Mouse (Mus musculus) cerebellum, adult (tissue): ENCODE data around the gene Prkcb.

Experiments used
- ATAC-seq: cut with Nextera tagmentation; 2 replicates; pipeline ENCODE4 v1.9.2; 2017; ENCODE audit warnings: mild to moderate bottlenecking, moderate library complexity, mixed read lengths; ENCODE audit not compliant: insufficient number of reproducible peaks, low FRiP score, low TSS enrichment

The Prkcb gene

DNA sequence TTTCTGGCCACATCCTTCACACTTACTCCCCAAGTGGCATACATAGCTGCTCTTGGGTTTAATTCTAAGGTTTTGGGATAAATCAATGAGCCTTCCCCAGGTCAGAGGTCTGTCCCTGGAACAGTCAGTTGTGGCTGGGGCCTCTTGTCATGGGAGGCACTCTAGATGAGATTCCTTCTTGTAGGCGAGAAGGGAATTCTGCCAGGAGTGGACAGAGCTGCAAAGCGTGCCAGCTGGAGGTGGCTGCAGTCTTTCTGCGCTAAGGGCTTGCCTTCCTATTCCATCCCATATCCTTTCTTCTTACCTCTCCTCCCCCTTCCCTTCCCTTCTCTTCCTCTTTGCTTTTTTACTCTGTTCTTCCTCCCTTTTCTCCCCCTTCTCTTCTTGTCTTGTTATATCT lies 28.1 kb downstream of the Prkcb start:
- peak; percentile 66; the same call in 1 of the 2 replicates for ATAC-seq

DNA sequence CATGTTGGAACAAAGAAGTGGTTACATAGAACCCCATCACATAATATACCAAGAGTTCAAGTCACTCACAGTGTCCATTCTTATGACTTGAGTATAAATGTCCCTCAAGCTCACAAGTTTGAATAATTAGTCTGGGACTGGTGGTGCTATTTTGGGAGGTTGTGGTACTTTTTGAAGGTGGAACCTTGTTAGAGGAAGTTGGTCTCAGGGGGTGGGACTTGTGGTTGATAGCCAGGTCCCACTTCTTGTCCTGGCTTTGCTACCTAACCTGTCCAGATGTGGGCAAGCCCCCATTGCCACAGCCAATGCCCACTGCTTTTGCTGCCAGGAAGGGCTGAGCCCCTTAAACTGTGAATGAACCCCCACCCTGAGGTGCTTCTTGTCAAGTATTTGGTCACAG lies 28.9 kb downstream of the Prkcb start:
- ATAC-seq: no peak

DNA sequence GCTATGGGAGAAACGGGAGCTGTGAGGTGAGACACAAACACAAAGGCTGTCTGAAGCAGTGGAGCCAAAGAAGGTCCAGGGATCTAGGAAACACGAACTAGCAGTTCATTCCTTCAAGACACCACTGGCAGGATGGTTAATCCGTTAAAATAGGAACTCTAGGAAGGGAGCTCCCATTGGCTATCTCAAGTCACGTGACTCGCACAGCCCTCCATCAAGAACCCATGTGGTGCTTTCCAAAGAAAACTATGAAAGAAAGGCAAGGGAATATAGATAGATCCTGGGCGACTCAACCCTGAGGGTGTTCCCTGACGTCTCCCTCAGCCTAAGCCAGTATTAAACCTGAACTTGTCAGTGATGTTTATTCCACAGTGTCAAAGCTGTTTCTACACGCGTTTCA lies 31.0 kb downstream of the Prkcb start:
- no peak for ATAC-seq

DNA sequence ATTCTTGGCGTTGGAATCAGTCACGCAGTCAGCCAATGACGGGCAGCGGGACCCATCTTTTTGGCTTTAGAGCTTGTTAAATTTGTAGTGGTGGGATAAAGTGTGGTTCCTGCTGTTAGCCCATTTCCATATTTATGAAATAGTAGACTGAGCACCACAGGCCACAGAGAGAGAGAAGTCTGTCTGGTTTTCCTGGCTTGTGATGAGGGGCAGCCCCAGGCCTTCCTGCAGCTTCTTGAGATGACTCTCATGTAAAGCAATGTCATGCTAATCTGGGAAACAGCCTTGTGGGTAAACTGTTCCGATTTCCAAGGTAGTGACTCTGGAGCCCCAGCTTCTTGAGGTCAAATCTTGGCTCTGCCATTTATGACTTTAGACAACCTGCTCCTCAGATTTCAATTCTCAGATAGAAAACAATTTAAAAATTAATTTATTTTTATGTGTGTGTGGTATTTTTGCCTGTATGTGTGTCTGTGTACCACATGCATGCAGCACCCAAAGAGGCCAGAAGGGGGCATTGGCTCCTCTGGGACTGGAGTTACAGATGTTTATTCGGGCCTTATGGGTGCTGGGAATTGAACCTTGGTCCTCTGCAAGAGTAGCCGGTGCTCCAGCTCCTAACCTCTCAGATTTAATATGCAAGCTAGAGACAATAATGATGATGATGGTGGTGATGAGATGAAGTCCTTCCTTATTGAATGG lies 32.4 kb downstream of the Prkcb start:
- no peak for ATAC-seq

DNA sequence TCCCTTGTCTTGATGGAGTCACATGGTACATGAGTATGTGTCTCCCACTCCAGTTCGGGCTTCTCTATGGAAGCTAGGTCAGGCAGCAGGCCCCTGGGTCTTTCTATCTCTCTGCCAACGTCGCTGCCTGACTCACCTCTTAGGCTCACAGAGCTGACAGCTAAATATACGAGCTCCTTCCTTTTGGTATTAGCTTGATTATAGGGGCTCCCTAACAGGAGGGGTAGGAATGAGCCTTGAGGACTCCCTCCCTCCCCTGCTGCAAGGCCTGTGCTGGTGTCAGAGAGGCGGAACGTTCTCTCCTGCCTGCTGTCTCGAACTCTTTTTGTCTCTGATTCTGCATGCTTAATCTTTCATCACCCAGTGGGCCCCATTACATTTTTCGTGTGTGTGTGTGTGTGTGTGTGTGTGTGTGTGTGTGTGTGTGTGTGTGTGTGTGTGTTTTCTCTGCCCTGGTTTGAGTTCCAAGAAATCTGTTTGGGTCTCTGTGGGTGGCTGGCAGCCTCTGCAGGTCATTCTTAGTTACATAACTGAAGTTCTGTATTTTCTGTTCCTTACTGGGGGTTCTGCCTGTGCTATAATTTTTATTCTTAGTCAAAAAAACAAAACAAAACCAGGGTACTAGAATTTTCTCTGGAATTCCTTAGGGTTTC lies 33.6 kb downstream of the Prkcb start:
- ATAC-seq: 0 out of 2 replicates have a peak, but pooled peaks have one; percentile 31

DNA sequence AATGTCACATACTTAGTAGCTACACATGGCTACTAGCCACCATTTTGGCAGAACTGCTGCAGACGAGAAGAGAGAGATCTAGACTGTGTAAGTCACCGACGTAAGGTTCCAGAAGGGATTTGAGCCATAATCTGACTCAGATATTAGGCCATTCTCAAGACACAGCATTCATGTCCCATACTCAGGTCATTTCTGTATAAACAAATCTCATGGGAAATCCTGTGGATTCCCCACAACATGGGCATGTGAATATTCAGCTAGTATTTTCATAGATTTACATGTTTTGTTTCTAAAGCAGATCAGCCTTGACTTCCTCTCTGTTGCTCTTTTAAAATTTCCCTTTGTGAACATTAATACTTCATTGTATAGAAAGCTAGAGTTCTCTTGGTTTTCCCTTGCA lies 39.4 kb downstream of the Prkcb start:
- no peak for ATAC-seq

DNA sequence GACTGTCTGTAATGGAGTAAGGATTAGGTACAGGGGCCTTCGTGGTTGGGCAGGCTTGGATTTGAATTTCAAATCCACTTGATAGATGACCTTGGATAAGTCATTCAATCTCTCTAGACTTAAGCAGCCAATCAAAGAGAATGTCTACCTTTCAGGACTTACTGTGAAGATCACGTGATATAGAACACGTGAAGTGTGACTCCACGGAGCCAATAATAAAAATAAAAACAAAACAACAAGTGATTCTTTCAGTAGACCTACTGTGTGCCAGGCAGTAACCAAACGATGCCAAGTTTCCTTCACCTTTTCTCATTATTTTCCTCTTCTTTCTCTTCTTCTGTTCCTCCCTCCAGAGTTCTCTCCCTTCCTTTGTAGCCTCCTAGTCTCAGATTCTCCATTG lies 39.9 kb downstream of the Prkcb start:
- ATAC-seq: no peak

DNA sequence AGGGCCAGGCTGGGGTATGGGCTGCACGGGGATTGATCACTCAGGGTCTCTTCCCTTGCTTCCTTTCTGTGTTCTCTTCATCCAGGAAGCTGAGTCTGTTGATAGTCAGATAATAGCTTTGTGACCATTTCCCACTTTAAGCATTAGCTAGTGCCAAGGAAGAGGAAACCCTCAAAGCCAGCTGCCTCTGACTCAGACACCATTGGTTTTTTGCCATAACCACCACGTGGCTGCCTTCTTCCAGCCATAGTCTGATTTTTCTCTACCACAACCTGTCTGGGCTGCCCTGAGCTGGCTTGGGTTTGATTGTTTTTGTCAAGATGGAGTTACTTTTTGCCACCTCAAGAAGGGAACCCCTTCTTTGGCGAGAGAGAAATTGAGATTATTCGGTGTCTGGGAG lies 41.0 kb downstream of the Prkcb start:
- 0 out of 2 replicates have a peak, but pooled peaks have one; percentile 40 for ATAC-seq

DNA sequence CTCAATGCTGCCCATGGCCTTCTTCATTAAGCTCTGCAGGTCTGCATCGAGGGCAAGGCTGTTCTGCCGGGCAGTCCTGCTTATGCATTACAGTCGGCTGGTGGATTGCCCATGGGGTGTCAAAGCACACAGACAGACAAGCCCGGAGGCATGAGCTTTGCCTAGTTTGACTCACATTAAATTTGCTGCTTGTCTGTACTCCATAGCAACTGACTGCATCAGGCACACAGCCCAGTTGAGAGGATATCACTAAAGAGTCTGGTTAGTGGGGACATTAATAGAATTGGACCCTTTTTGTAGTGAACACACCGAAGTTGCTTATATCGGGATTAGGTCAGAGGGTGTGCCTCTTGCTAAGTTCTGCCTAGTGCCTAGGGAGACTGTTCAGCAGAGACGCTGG lies 45.1 kb downstream of the Prkcb start:
- ATAC-seq: no peak

DNA sequence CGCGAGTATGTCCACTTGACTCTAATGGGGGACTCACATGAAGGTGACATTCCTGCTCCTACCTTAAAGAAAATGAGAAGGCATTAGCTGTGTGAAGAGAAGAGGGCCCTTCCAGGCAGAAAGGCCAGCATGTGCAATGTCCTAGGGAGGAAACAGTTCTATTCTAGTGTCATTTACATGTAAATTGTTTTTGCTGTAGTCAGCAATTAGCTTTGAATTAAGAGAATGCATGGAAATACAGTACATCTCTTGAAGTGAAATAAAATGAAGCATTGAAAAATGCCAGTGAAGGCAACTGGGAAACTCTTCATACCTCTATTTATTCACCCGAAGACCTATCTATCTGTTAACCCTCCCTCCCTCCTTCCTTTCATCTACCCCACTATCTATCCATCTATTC lies 48.8 kb downstream of the Prkcb start:
- no peak for ATAC-seq

DNA sequence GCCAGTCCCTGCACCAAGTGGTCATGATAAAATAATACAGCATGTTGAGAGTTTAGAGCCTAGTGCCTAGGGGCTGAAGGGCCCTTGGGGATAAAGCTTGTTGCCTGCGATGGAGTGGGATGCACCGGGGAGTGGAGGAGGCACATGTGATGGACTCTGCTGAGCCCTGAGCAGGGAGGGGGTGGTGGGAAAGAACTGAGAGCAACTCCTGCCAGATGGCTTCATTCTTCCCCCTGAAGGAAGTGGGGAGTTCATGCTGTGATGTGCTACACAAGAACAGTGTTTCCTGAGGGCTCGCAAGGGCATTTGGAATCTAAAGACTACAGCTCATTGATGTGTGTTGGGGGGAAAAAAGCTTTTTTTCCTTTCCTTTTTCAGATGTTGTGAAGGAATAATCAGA lies 49.5 kb downstream of the Prkcb start:
- no peak for ATAC-seq

DNA sequence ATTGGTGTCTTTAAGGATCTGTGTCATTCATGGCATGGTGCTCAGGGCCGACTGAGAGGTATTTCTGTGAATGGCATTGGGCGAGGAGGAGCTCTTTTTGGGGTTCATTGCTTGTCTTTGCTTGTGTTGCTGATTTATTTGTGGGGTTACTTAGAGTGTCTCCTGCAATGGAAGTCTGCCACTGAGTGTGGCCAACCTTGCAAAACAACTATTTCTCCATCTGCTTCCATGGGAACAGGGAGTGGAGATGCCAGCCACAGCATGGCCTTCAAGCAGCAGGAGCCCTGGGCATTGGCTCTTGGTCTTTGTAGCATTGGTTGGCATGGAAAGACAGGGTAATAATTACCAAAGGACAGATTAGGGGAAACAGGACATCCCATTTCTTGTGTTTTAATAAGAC lies 50.9 kb downstream of the Prkcb start:
- ATAC-seq: peak; percentile 89

DNA sequence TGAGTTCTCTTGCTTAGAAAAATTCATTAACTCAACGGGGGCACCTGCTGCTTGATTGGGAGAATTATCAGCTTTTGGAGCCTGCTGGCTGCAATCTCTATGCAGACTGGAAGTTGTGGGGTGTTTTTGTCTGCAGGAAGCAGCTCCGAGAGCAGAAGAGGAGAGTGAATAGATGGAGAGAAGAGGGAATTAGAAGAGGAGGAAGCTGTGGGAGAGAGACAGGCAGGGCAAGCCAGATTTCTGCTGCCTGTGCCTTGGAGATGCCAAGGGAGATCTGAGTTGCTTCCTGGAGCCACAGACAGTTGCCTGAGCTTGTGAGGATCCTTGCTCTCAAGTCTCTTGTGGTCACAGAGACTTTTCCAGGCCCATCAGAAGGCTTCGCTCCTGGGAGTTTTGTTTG lies 53.3 kb downstream of the Prkcb start:
- ATAC-seq: no peak

DNA sequence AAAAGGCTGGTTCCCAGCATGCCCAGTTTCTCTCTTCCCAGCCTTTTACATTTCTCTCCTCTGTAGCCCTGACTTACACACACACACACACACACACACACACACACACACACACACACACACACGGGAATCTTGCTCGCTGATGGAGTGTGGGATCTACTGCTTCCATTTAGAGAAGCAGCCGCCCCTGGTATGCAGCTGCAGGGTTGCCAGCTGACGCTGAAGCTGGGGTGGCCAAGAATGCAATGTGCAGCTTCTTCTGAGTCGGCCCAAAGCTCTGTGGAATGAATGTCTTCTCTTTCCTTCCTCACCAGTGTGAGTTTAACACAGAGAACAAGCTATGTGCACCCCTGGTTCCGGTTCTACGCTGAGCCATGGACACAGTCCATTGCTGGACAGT lies 56.1 kb downstream of the Prkcb start:
- ATAC-seq: no peak

DNA sequence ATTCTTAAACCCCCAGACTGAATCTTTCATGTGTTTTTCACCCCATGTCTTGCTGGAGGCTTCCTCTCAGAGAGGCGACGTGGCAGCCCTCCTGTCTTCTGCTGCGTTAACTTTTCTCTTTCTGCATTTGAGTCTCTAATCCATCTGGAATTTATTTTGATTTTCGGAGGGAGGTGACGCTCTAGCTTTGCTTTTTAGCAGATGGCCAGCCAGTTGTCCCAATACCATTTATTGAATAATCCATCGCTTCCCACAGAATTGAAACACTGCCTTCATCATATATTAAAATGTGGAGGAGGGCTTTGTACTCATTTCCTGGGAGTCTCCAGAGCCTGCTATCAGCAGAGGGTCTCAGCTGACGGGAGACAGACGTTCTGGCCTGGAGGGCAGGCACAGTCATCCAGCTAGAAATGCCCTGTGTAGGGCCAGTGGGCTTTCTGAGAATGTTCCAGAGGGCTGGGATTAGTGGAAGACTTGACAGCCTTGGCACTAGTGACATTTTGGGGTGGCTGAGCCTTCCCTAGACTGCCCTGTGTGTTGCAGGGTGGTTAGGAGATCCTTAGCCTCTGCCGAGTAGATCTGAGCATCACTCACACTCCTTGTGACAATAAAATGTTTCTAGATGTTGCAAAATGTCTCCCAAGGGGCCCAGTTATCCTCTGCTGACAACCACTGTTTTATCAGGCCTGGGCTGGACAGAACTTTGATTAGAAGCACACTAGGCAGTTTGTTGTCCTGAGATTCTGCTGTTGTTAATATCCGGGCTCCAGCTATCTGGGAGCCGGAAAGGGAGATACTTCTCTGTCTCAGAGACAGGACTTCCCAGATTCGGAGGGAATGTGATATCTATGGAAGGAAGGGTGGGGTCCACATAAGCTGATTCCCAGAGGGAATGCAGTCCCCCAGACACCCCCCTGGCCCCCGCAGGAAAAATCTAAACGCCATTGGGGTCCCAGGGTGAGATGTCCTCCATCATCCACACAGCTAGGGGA lies 58.0 kb downstream of the Prkcb start:
- no peak for ATAC-seq

DNA sequence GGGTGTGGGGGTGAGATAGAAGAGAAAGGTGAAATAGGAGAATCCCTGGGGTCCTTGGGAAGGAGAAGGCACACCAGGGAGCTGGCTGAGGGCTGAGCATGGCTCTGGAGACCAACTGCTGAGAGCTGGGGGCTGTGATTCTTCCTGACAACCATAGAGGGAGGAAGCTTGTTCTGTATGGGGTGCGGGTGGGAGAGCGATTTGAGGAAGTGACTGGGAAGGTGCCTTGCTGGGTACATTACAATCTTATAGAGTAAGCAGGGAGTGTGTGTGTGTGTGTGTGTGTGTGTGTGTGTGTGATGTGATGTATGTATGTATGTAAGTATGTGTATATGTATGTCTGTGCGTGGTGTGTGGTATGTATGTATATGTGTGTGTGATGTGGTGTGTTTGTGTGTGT lies 58.9 kb downstream of the Prkcb start:
- no peak for ATAC-seq

DNA sequence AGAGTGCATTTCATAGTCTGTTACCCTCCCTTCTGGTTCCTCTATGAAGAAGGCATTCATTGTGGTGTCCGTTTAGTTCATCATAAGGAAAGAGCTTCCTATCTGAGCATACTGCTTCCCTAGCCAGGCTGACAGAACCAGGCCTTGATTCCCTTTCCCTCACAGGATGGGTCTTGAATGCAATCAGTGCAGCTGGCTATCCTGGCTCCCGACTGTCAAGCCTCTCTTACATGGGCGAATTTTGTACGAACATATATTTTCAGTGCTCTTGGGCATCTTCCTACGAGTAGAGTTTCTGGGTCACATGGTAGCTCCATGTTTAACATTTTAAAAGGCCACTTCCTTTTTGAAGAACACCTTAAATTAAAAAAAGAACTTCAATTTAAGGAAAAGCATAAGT lies 61.4 kb downstream of the Prkcb start:
- ATAC-seq: no peak

DNA sequence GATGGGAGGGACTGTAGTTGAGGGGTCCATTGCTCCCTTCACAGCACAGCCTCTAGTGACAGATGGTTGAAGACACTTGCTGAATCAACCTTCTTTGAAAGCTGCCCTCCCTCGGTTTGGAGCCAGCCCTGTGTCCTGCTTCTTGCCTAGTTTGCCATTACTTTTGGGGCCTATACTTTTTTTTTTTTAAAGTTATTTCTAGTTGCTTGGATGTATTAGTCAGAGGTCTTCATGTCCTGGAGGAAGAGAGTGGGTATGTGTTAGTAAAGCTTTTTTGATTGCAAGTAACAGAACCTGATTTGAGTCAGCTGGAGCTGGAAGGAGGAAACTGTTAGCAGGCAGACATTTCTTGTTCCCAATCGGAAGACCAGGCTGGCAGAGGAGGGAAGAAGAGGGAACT lies 62.2 kb downstream of the Prkcb start:
- ATAC-seq: no peak

DNA sequence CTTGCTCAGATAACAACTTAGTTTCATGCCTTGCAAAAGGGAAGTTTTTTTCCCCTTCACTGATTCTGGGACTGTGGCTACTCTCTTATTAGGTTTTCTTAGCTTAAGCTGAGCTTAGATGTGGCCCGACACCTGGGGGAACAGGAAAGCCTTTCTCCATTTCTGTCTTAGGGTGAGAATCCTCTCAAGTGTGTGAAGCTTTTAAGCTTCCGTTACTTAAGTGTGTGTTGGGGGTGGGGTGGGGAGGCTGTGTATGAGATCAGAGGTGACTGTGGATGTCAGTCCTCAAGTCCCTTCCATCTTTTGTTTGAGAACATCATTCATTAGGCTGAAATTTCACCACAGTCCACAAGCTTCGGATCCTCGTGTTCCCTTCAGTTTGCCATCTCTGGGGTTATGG lies 63.3 kb downstream of the Prkcb start:
- ATAC-seq: no peak

DNA sequence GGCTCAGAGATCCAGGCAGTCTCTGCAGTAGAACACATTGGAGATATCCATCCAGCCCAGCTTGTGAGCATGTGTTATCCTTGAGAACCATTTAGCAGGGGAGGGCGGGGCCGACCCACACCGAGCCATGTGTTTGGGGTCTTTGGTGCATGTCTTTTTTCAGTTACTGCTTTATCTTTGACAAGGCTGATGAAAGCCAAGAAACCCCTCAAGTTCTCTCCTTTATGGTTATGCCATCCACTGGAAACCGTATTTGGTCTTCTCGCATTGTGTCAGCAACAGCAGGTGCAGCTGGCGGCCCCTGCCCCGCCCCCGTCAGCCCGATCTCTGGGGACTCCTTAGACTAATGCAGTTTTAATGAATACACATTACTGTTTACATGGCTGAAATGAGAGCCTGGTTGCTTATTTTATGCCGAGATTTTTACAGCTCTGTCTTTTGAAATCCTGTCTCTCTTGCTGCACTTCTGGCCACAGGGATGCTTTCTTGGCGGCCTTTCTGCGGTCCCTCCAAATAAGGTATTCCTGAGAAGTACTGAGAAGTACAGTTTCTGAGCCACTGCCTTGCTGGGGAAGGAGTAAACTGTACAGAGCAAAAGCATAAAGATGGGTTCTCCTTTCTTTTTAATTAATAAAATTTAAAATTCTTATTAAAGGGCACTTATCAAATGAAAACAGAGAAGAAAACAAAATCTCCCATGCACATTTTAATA lies 64.2 kb downstream of the Prkcb start:
- no peak for ATAC-seq
